Mouse (Mus musculus): ENCODE results near the gene Vwce. TPM values are rescaled to one million over a fixed set of nuclear protein-coding genes. Genes with fewer than 3 reads are reported as not detected.

Gene Vwce
- total RNA-seq, 1 experiment from 2014 or later, result not detected

- ATAC-seq (replicated peaks in 1 of 2; ENCODE audit: insufficient read depth in 1 of 2, low FRiP score in 2 of 2, low TSS enrichment in 1 of 2, low read depth in 1 of 2, poor library complexity in 2 of 2, severe bottlenecking in 2 of 2), result peak in 1 of 2 experiments; percentile 79; a peak in 2 of 4 replicates
Measured at GRCm38 (mm10) chr19:10677915-10678771, 44.1 kb downstream of the Vwce start, which contains the start of gene Pga5. Gene Pga5, minus strand, starts transcription at chr19:10678071.

- no peak for ATAC-seq (replicated peaks in 1 of 2; ENCODE audit: insufficient read depth in 1 of 2, low FRiP score in 2 of 2, low TSS enrichment in 1 of 2, low read depth in 1 of 2, poor library complexity in 2 of 2, severe bottlenecking in 2 of 2)
Measured at GRCm38 (mm10) chr19:10678772-10679067, 44.7 kb downstream of the Vwce start.

DNA sequence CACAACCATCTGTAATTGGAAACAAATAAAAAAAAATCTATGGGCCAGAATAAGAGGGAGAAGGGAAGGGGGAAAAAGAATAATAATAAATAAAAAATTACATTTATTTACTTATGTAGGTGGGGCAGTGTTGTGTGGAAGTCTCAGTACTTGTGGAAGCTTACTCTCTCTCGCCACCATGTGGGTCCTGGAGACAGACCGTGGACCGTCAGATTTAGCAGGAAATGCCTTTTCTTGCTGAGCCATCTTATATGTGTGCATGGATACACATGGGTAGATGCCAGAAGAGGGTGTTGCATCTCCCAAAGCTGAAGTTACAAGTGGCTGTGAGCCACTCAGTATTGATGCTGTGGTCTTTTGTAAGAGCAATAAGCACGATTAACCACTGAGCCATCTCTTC is 47.6 kb downstream of the Vwce start:
- no peak for ATAC-seq (replicated peaks in 1 of 2; ENCODE audit: insufficient read depth in 1 of 2, low FRiP score in 2 of 2, low TSS enrichment in 1 of 2, low read depth in 1 of 2, poor library complexity in 2 of 2, severe bottlenecking in 2 of 2)

GRCm38 (mm10) chr19:10685081-10685480 is 51.1 kb downstream of the Vwce start:
- no peak for ATAC-seq (replicated peaks in 1 of 2; ENCODE audit: insufficient read depth in 1 of 2, low FRiP score in 2 of 2, low TSS enrichment in 1 of 2, low read depth in 1 of 2, poor library complexity in 2 of 2, severe bottlenecking in 2 of 2)

GRCm38 (mm10) chr19:10685727-10686126 is 51.7 kb downstream of the Vwce start:
- no peak for ATAC-seq (replicated peaks in 1 of 2; ENCODE audit: insufficient read depth in 1 of 2, low FRiP score in 2 of 2, low TSS enrichment in 1 of 2, low read depth in 1 of 2, poor library complexity in 2 of 2, severe bottlenecking in 2 of 2)

- peak; percentile 68 to 87 for ATAC-seq (replicated peaks in 1 of 2; ENCODE audit: insufficient read depth in 1 of 2, low FRiP score in 2 of 2, low TSS enrichment in 1 of 2, low read depth in 1 of 2, poor library complexity in 2 of 2, severe bottlenecking in 2 of 2)
Measured at GRCm38 (mm10) chr19:10688537-10689352, 54.7 kb downstream of the Vwce start, which contains the start of gene Vps37c. Gene Vps37c, plus strand, starts transcription at chr19:10688735.

- no peak for ATAC-seq (replicated peaks in 1 of 2; ENCODE audit: insufficient read depth in 1 of 2, low FRiP score in 2 of 2, low TSS enrichment in 1 of 2, low read depth in 1 of 2, poor library complexity in 2 of 2, severe bottlenecking in 2 of 2)
Measured at GRCm38 (mm10) chr19:10689470-10690166, 55.6 kb downstream of the Vwce start.

DNA sequence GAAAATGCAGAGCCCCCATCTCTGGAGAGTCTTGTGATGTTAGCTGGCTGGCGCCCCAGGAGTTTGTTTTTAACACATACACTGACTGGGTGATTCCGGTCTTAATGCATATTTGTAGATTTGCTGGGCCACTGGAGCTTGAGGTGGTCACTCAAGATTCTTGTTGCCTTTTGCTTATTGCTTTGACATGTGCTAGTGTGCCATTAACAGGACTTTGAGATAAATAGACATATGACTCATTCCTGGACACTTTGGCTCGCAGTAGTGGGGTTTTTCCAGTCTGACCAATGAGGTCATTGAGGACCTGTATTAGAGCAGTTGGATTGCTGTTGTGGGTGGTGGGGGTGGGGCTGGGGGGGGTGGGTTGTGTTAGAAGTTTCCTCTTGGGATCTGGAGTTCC is 56.3 kb downstream of the Vwce start:
- no peak for ATAC-seq (replicated peaks in 1 of 2; ENCODE audit: insufficient read depth in 1 of 2, low FRiP score in 2 of 2, low TSS enrichment in 1 of 2, low read depth in 1 of 2, poor library complexity in 2 of 2, severe bottlenecking in 2 of 2)

DNA sequence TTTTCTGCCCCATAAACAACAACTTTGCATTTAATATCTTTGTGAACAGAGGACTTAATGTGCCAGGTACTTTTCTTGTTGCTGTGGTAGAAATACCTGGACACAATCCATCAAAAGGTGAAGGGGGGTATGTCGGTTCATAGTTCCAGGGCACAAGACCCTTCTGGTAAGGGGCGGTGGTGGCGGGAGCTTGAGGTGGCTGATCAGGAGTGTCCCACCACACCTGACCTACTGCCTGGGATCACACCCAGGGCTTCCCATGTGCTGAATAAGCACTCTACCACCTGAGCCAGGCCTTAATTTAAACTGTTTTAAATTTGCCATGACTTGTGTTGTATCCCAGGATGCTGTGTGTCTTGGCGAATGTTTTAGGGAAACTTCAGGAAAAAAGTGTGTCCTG is 57.1 kb downstream of the Vwce start:
- no peak for ATAC-seq (replicated peaks in 1 of 2; ENCODE audit: insufficient read depth in 1 of 2, low FRiP score in 2 of 2, low TSS enrichment in 1 of 2, low read depth in 1 of 2, poor library complexity in 2 of 2, severe bottlenecking in 2 of 2)

- no peak for ATAC-seq (replicated peaks in 1 of 2; ENCODE audit: insufficient read depth in 1 of 2, low FRiP score in 2 of 2, low TSS enrichment in 1 of 2, low read depth in 1 of 2, poor library complexity in 2 of 2, severe bottlenecking in 2 of 2)
Measured at GRCm38 (mm10) chr19:10691660-10692059, 57.6 kb downstream of the Vwce start.

DNA sequence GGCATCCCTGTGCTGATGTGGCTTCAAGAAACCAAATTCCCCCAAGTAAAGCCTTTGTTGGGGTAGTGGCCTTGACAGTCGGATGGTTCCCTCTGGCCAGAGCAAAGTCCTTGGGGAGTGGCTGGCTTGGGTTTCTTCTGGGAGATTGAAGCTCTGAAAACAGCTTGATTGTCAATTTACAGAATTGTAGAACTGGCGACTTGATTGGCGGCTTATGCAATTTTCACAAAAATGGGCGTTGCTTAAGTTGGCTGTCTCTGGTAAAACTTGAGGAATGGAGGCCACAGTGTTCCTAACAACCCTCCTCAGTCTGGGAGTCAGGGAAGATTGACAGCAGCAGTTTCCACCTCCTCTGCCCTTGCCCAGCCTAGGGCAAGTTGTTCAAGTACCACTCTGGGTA is 58.3 kb downstream of the Vwce start:
- no peak for ATAC-seq (replicated peaks in 1 of 2; ENCODE audit: insufficient read depth in 1 of 2, low FRiP score in 2 of 2, low TSS enrichment in 1 of 2, low read depth in 1 of 2, poor library complexity in 2 of 2, severe bottlenecking in 2 of 2)

- ATAC-seq (replicated peaks in 1 of 2; ENCODE audit: insufficient read depth in 1 of 2, low FRiP score in 2 of 2, low TSS enrichment in 1 of 2, low read depth in 1 of 2, poor library complexity in 2 of 2, severe bottlenecking in 2 of 2), result peak; percentile 69 to 74
Measured at GRCm38 (mm10) chr19:10693926-10694682, 60.1 kb downstream of the Vwce start.

DNA sequence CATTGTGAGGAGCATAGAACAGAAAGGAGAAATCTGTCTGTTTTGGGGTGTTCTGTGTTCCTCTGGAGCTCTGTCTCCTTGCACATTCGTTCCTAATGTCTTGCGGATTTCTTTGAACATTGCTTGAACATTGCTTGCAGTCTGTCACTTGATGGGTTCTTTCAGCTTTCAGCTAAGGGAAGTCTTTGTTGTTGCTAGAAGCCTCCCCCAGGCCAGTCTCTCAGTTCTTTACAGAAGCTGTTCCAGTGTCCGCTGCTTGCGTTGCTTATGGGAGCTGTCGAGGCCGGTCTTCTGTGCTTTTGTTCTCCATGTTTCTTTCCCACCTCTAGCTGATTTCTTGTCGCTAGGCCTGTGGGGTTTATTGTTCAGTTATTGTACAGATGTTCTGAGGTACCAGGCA is 61.8 kb downstream of the Vwce start:
- ATAC-seq (replicated peaks in 1 of 2; ENCODE audit: insufficient read depth in 1 of 2, low FRiP score in 2 of 2, low TSS enrichment in 1 of 2, low read depth in 1 of 2, poor library complexity in 2 of 2, severe bottlenecking in 2 of 2), result no peak

DNA sequence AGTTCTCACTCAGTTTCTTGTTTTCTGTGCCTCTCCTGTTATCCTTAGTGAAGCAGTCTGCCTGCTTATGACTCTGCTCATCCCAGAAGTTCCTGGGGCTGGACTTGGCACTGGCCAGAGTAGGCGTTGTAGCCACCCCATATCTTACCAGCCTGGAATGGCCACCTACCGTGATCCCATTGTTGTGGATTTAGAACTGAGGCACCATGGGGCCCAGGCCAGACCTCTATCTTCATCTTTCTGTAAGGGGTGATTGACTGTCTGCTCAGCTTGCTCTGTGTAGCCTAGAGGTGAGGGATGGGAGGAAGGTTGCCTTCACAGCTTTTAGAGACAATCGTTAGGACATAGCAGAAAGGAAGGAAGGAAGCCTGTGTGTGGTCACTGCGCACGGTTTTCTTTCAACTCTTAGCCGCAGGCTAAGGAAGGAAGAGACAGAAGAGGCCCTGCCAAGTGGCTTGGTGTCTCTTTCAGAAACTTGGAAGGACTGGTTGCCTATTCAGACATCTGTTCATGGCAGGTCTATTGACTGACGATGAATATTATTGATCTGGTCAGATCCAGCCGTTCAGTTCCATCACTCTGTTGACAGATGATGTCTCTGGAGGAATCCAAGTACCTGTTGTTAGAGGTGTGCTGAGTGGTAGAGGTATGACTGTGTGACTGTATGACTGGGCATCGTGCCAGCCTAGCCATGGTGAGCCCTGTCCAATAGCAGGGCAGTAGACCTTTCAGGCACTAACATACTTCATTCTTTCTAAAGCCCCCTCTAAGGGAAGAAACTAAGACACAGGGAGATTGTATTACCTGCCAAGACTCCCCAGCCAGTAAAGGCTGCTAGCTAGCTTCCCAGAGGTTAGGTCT is 64.3 kb downstream of the Vwce start:
- peak; percentile 55 to 63 for ATAC-seq (replicated peaks in 1 of 2; ENCODE audit: insufficient read depth in 1 of 2, low FRiP score in 2 of 2, low TSS enrichment in 1 of 2, low read depth in 1 of 2, poor library complexity in 2 of 2, severe bottlenecking in 2 of 2)

- no peak for ATAC-seq (replicated peaks in 1 of 2; ENCODE audit: insufficient read depth in 1 of 2, low FRiP score in 2 of 2, low TSS enrichment in 1 of 2, low read depth in 1 of 2, poor library complexity in 2 of 2, severe bottlenecking in 2 of 2)
Measured at GRCm38 (mm10) chr19:10699851-10700250, 65.8 kb downstream of the Vwce start.

GRCm38 (mm10) chr19:10701013-10701726 is 67.2 kb downstream of the Vwce start:
- no peak for ATAC-seq (replicated peaks in 1 of 2; ENCODE audit: insufficient read depth in 1 of 2, low FRiP score in 2 of 2, low TSS enrichment in 1 of 2, low read depth in 1 of 2, poor library complexity in 2 of 2, severe bottlenecking in 2 of 2)

All from hematopoietic stem cell, adult 5-6 weeks (primary cell).